In the genomic region with DNA sequence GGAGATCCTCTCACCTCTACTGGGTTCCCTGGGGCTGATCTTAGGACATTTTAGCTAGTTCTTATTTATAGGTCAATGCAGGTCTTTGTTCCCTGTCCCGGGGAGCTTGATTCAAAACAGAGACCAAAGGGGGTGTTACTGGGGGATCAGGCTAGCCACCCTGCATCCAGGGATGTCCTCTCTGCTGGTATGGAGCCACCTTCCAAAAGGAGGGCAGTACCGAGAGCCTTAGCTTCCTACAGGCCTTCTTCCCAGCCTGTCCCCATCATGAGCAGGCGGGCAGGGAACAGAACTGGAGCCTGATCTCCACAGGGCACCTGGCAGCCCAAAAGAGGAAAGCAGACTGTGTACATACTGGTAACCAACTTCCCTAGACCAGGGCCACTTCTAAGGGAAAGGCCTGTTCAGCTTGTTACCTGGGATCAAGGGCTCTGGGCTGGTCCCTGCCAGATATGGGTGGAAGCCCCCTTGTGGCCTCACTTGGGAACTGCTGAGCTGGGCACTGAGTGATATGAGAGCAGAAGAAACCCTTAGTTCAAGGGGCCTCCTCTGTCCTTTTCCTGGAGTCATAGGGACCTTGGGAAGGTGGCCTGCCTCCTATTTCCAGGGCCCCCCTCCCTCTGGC, we compare ENCODE assay signal across 9 mouse cellular contexts. TPM values are rescaled to one million over a fixed set of nuclear protein-coding genes. Genes with fewer than 3 reads are reported as not detected.
DNase-seq lines count a peak whose midpoint lies in the region; ATAC-seq and TF ChIP-seq lines count a peak whose summit lies in the region.
"Had no signal": no experiment of that assay in that cellular context is flagged by ENCODE, and none has a peak within 500 bp of the region (broad histone marks: within the 10 kb centered on the region; RNA-seq: fewer than 3 reads in every experiment).

No protein-coding gene starts in this region.

- H3K27me3 ChIP-seq in heart, adult 2 months (ENCODE audit: control insufficient read depth, insufficient read depth, low read length), result no peaks in the 10 kb centered on the region
- no peaks in the 10 kb centered on the region for H3K27me3 ChIP-seq in heart, embryonic 10.5 days (ENCODE audit: insufficient read depth, poor library complexity, severe bottlenecking)
- H3K27me3 ChIP-seq: limb, embryonic 12.5 days had no signal

- TF ChIP-seq POLR2A in heart, adult 2 months (IDR thresholded peaks at IDR 0.05; ENCODE audit: insufficient read depth, low read depth, low read length), result no peak

- intact Hi-C loops in heart, adult 2 months (cut with DNase I), result loop anchor here (5.0 kb wide), 3 partner anchors 112 to 437 kb away; a partner anchor contains a TSS

- peak; percentile 41 to 49 for DNase-seq in heart, adult 2 months
- DNase-seq in heart, embryonic 10.5 days (ENCODE audit: low spot score), result no peak
- DNase-seq in CD8-positive naive resting alpha-beta T cell, adult 2 months (ENCODE audit: low read depth in 2 of 2, low spot score in 2 of 2), result peak; percentile 52 to 60
- DNase-seq in c-Kit-positive CD71-positive TER-119-positive erythroid progenitor cells, embryonic 14.5 days (ENCODE audit: low spot score), result peak; percentile 62
- peak; percentile 84 to 85 for DNase-seq in kidney, postnatal 4 days
- peak; percentile 69 to 88 for DNase-seq in spleen, postnatal 4 days (ENCODE audit: low spot score in 2 of 2)

- H3K79me2 ChIP-seq in heart, adult 2 months (replicated peaks; ENCODE audit: control insufficient read depth, insufficient read depth, low read length), result no peaks in the 10 kb centered on the region

- H3K36me3 ChIP-seq in heart, adult 2 months (ENCODE audit: control insufficient read depth, insufficient read depth, low read length), result no peaks in the 10 kb centered on the region
- H3K36me3 ChIP-seq in heart, embryonic 10.5 days, result peaks cover 6% of the 10 kb centered on the region

- peak; percentile 79 for TF ChIP-seq CTCF in heart, adult 2 months (IDR thresholded peaks at IDR 0.05)

- 96% methylated on average over 3 of the region's 3 CpGs for WGBS in heart, adult 2 months
- WGBS in heart, embryonic 10.5 days, result 87% methylated on average over 3 of the region's 3 CpGs

- no peak for TF ChIP-seq EP300 in heart, adult 2 months (IDR thresholded peaks at IDR 0.05; ENCODE audit: insufficient read depth, low read depth, low read length)

- no peaks in the 10 kb centered on the region for H3K4me1 ChIP-seq in heart, adult 2 months (ENCODE audit: control insufficient read depth, insufficient read depth, low read length)
- H3K4me1 ChIP-seq in heart, embryonic 10.5 days, result peaks cover 9% of the 10 kb centered on the region; the same call in 1 of the 2 replicates
- H3K4me1 ChIP-seq: limb, embryonic 12.5 days had no signal

- no peak overlapping the region for H3K4me3 ChIP-seq in heart, adult 2 months
- H3K4me3 ChIP-seq in heart, embryonic 10.5 days, result no peak overlapping the region
- H3K4me3 ChIP-seq: limb, embryonic 12.5 days had no signal

- no peaks in the 10 kb centered on the region for H3K9me3 ChIP-seq in heart, embryonic 10.5 days
- H3K9me3 ChIP-seq: limb, embryonic 12.5 days had no signal

- no peak overlapping the region for H3K9ac ChIP-seq in heart, adult 2 months (ENCODE audit: low read depth, low read length)
- H3K9ac ChIP-seq: limb, embryonic 12.5 days had no signal

- H3K27ac ChIP-seq in heart, adult 2 months, result no peak overlapping the region
- no peak overlapping the region for H3K27ac ChIP-seq in heart, embryonic 10.5 days
- H3K27ac ChIP-seq: limb, embryonic 12.5 days had no signal

- ATAC-seq in frontal cortex, adult (ENCODE audit: low TSS enrichment), result peak; percentile 32; the same call in 1 of the 2 replicates
- ATAC-seq in megakaryocyte, adult 5-6 weeks (ENCODE audit: poor library complexity, severe bottlenecking), result peak; percentile 79

RNA-seq across cellular contexts. Expression of a gene that starts 2.3 kb away (rescaled TPM):
- total RNA-seq in heart, adult 2 months (2021), result under 1 TPM; 0.29 to 0.52 TPM
- polyA plus RNA-seq in heart, adult 2 months (2012; rRNA removed), result 0.47 and 2.3 TPM in 2 replicates
- polyA plus RNA-seq in heart, embryonic 10.5 days (2016; fragmentation: Nextera tagmentation; extraction: Ambion mirVana), result 0.27 and 0.82 TPM in 2 replicates
- 0.21 TPM in 1 of 2 replicates, not detected in the other for total RNA-seq in megakaryocyte, adult 5-6 weeks (2015)
- 0.77 TPM in 1 of 2 replicates, not detected in the other for total RNA-seq in megakaryocyte, adult 5-6 weeks (2017)

RNA-seq across cellular contexts. Expression of a gene that starts 13.3 kb away (rescaled TPM):
- 10 to 100 TPM; 14.8 to 16.8 TPM for total RNA-seq in heart, adult 2 months (2021)
- 20.4 and 21.9 TPM in 2 replicates for polyA plus RNA-seq in heart, adult 2 months (2012; rRNA removed)
- polyA plus RNA-seq in heart, embryonic 10.5 days (2016; fragmentation: Nextera tagmentation; extraction: Ambion mirVana), result 197 and 306 TPM in 2 replicates
- total RNA-seq in megakaryocyte, adult 5-6 weeks (2015), result 21.0 and 27.3 TPM in 2 replicates
- 4.7 and 8.5 TPM in 2 replicates for total RNA-seq in megakaryocyte, adult 5-6 weeks (2017)

RNA-seq across cellular contexts. Expression of a gene that starts 22.2 kb away (rescaled TPM):
- 100 to 1,000 TPM; 116 to 119 TPM for total RNA-seq in heart, adult 2 months (2021)
- polyA plus RNA-seq in heart, adult 2 months (2012; rRNA removed), result 70.5 and 156 TPM in 2 replicates
- 238 and 301 TPM in 2 replicates for polyA plus RNA-seq in heart, embryonic 10.5 days (2016; fragmentation: Nextera tagmentation; extraction: Ambion mirVana)
- total RNA-seq in megakaryocyte, adult 5-6 weeks (2015), result 193 and 196 TPM in 2 replicates
- 339 and 406 TPM in 2 replicates for total RNA-seq in megakaryocyte, adult 5-6 weeks (2017)

RNA-seq across cellular contexts. Expression of a gene that starts 38.5 kb away (rescaled TPM):
- total RNA-seq in heart, adult 2 months (2021), result 1 to 10 TPM; 4.5 to 5.0 TPM
- polyA plus RNA-seq in heart, adult 2 months (2012; rRNA removed), result 1.9 and 4.1 TPM in 2 replicates
- polyA plus RNA-seq in heart, embryonic 10.5 days (2016; fragmentation: Nextera tagmentation; extraction: Ambion mirVana), result not detected in 2 replicates
- total RNA-seq in megakaryocyte, adult 5-6 weeks (2015), result 0.23 and 0.29 TPM in 2 replicates
- total RNA-seq in megakaryocyte, adult 5-6 weeks (2017), result not detected in 2 replicates
- polyA plus RNA-seq: limb, embryonic 12.5 days had no signal

RNA-seq across cellular contexts. Expression of a gene that starts 46.4 kb away (rescaled TPM):
- total RNA-seq in heart, adult 2 months (2021), result 10 to 100 TPM; 38.7 to 39.6 TPM
- polyA plus RNA-seq in heart, adult 2 months (2012; rRNA removed), result 21.9 and 27.2 TPM in 2 replicates
- 82.7 and 90.1 TPM in 2 replicates for polyA plus RNA-seq in heart, embryonic 10.5 days (2016; fragmentation: Nextera tagmentation; extraction: Ambion mirVana)
- 47.0 and 48.7 TPM in 2 replicates for total RNA-seq in megakaryocyte, adult 5-6 weeks (2015)
- 42.4 and 42.8 TPM in 2 replicates for total RNA-seq in megakaryocyte, adult 5-6 weeks (2017)
